Mouse (Mus musculus) midbrain, postnatal 0 days (tissue): ENCODE measurements around the gene Fbxl22. TPM values are rescaled to one million over a fixed set of nuclear protein-coding genes. Genes with fewer than 3 reads are reported as not detected.

Source experiments
- ATAC-seq: fragments of 200-750 bp; cut with Nextera tagmentation; 2 replicates; pipeline ENCODE4 v1.8.0; 2017; ENCODE audit warnings: moderate number of reproducible peaks, mild to moderate bottlenecking, moderate TSS enrichment, moderate library complexity; ENCODE audit not compliant: low FRiP score
- DNase-seq: peaks from one replicate; pipeline ENCODE4 v3.0.0-alpha.2; 2015; ENCODE audit warnings: low spot score
- H3K27ac ChIP-seq: fragments of 300-500 bp; sonication (generic); 2 replicates; pipeline ENCODE4 v1.5.1; 2014; ENCODE audit warnings: low read depth, mild to moderate bottlenecking, low read length, mixed read lengths
- H3K27me3 ChIP-seq: fragments of 300-500 bp; sonication (generic); 2 replicates; pipeline ENCODE4 v1.6.1; 2014; ENCODE audit warnings: low read length, control low read depth, mixed read lengths; ENCODE audit not compliant: insufficient read depth
- H3K36me3 ChIP-seq: fragments of 300-500 bp; sonication (generic); 2 replicates; pipeline ENCODE4 v1.6.1; 2014; ENCODE audit warnings: low read length, control low read depth, mixed read lengths; ENCODE audit not compliant: insufficient read depth
- H3K4me1 ChIP-seq: fragments of 300-500 bp; sonication (generic); 2 replicates; pipeline ENCODE4 v1.6.1; 2014; ENCODE audit warnings: mild to moderate bottlenecking, control low read depth, antibody characterized with exemption, low read length, mixed read lengths; ENCODE audit not compliant: insufficient read depth
- H3K4me2 ChIP-seq: fragments of 300-500 bp; sonication (generic); 2 replicates; pipeline ENCODE4 v1.6.1; 2014; ENCODE audit warnings: low read depth, mild to moderate bottlenecking, low read length, mixed read lengths; ENCODE audit not compliant: poor library complexity, severe bottlenecking
- H3K4me3 ChIP-seq: fragments of 300-500 bp; sonication (generic); 2 replicates; pipeline ENCODE4 v1.5.1; 2014; ENCODE audit warnings: low read depth, mild to moderate bottlenecking, low read length, moderate library complexity
- H3K9ac ChIP-seq: fragments of 300-500 bp; sonication (generic); replicated peaks from 2 replicates; pipeline ENCODE4 v1.6.1; 2014; ENCODE audit warnings: mild to moderate bottlenecking, low read length, moderate library complexity, mixed read lengths; ENCODE audit not compliant: poor library complexity, severe bottlenecking
- H3K9me3 ChIP-seq: fragments of 300-500 bp; sonication (generic); 2 replicates; pipeline ENCODE4 v1.6.1; 2016; ENCODE audit warnings: low read length, control low read depth
- CTCF ChIP-seq: IDR thresholded peaks from 2 replicates; pipeline ENCODE4 v1.5.1; 2016; ENCODE audit warnings: antibody characterized with exemption, mild to moderate bottlenecking
- WGBS: fragments of 180-500 bp; shearing (Covaris S2); extraction: QIAGEN DNeasy Blood & Tissue Kit; methylation state at CpG from one replicate; pipeline ENCODE4 v1.1.7; 2014; 5-methylcytosine and 5-hydroxymethylcytosine counted together
- polyA plus RNA-seq: library from polyadenylated mRNA; unstranded; fragments of >200 nt; fragmentation: Nextera tagmentation; extraction: Ambion mirVana; gene quantifications from 2 replicates; pipeline ENCODE4 v1.2.1, GENCODE M21; 2015
- total RNA-seq: library from RNA; depleted of rRNA; stranded (reverse); fragments of >200 nt; gene quantifications from 2 replicates; pipeline ENCODE4 v1.2.3, GENCODE M21; 2014

Gene Fbxl22
- total and polyA plus RNA-seq, 2 experiments from 2014 or later, result 0.60 to 0.63 TPM

- peak; percentile 97 for DNase-seq
- H3K36me3 ChIP-seq, result peaks cover 22% of the 10 kb centered on the region
- H3K27ac ChIP-seq, result peak overlapping the region; percentile 92
- H3K27me3 ChIP-seq, result no peaks in the 10 kb centered on the region
- H3K4me3 ChIP-seq, result peak overlapping the region; percentile 64
- H3K9ac ChIP-seq, result peak overlapping the region; percentile 76
- peak overlapping the region; percentile 98 for H3K4me2 ChIP-seq
- H3K9me3 ChIP-seq, result no peaks in the 10 kb centered on the region
- ATAC-seq, result peak; percentile 91
- WGBS, result under 1% methylated on average over 78 of the region's 78 CpGs
- H3K4me1 ChIP-seq, result peaks cover 5% of the 10 kb centered on the region; the same call in 1 of the 2 replicates
- TF ChIP-seq CTCF, result no peak
These were observed 2.6 kb downstream of the Fbxl22 start for GRCm38 (mm10) chr9:66511580-66512350.

- 0% methylated on average over 2 of the region's 2 CpGs for WGBS
- Histone ChIP-seq H3K36me3 (peaks cover 18% of the 10 kb centered on the region), H3K4me3 (peak overlapping the region; percentile 64)
These were observed 3.4 kb downstream of the Fbxl22 start for GRCm38 (mm10) chr9:66510944-66511343.

DNA sequence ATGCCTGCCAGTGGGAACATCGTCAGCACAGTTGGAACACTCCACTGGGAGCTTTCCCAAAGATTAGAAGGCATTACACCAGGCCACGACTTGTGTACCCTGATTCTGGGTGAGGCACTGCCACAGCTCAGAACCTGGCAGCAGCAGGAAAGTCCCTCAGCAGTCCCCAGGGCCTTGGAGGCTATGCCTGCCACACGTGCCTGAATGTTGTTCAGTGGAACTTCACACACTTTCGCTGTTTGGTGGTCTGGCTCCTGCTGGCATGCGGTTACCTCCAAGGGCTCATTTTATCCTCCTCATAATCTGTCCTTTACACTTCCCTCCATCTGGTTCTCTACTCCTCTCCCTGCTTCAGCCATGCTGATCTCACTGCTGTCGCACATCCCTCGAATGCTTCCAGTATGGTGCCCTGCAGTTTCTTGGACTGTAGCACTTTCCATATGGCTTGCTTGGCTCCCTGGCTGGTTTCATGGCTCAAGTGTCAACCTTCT, 4.0 kb downstream of the Fbxl22 start:
- H3K9ac ChIP-seq, result no peak overlapping the region
- WGBS, result 58% methylated on average over 7 of the region's 7 CpGs
- peak overlapping the region; percentile 79 for H3K27ac ChIP-seq
- peaks cover 21% of the 10 kb centered on the region for H3K36me3 ChIP-seq
- ATAC-seq (no peak), DNase-seq (peak; percentile 62)
- no peaks in the 10 kb centered on the region for H3K27me3 ChIP-seq
- no peak for TF ChIP-seq CTCF
- H3K4me3 ChIP-seq, result no peak overlapping the region
- peaks cover 5% of the 10 kb centered on the region; the same call in 1 of the 2 replicates for H3K4me1 ChIP-seq
- H3K9me3 ChIP-seq, result no peaks in the 10 kb centered on the region
- H3K4me2 ChIP-seq, result 0 out of 2 replicates have a peak overlapping the region, but pooled peaks have one; percentile 98

More at GRCm38 (mm10) chr9:66510944-66511343, 3.4 kb downstream of the Fbxl22 start:
- Histone ChIP-seq H3K9ac (peak overlapping the region; percentile 52; the same call in 1 of the 2 replicates), H3K27ac (peak overlapping the region; percentile 79), H3K4me2 (peak overlapping the region; percentile 98), H3K9me3 (no peaks in the 10 kb centered on the region), H3K27me3 (no peaks in the 10 kb centered on the region), H3K4me1 (peaks cover 5% of the 10 kb centered on the region; the same call in 1 of the 2 replicates)
- peak; percentile 31 for DNase-seq
- no peak for TF ChIP-seq CTCF
- no peak for ATAC-seq

GRCm38 (mm10) chr9:66508890-66509399, 5.4 kb downstream of the Fbxl22 start:
- Histone ChIP-seq H3K27me3 (no peaks in the 10 kb centered on the region), H3K4me1 (peaks cover 5% of the 10 kb centered on the region; the same call in 1 of the 2 replicates), H3K9ac (no peak overlapping the region), H3K4me3 (no peak overlapping the region), H3K36me3 (peaks cover 34% of the 10 kb centered on the region), H3K9me3 (no peaks in the 10 kb centered on the region), H3K27ac (no peak overlapping the region), H3K4me2 (no peak overlapping the region)
- 66% methylated on average over 4 of the region's 4 CpGs for WGBS
- ATAC-seq (no peak), DNase-seq (no peak)
- no peak for TF ChIP-seq CTCF

- no peak overlapping the region for H3K4me2 ChIP-seq
- H3K9ac ChIP-seq, result no peak overlapping the region
- TF ChIP-seq CTCF, result no peak
- H3K27ac ChIP-seq, result no peak overlapping the region
- 84% methylated on average over 3 of the region's 3 CpGs for WGBS
- H3K4me3 ChIP-seq, result no peak overlapping the region
- no peaks in the 10 kb centered on the region for H3K27me3 ChIP-seq
- no peaks in the 10 kb centered on the region for H3K9me3 ChIP-seq
- peaks cover 5% of the 10 kb centered on the region; the same call in 1 of the 2 replicates for H3K4me1 ChIP-seq
- H3K36me3 ChIP-seq, result peaks cover 39% of the 10 kb centered on the region
- ATAC-seq (no peak), DNase-seq (no peak)
These were observed 6.7 kb downstream of the Fbxl22 start for GRCm38 (mm10) chr9:66507684-66508083.

DNA sequence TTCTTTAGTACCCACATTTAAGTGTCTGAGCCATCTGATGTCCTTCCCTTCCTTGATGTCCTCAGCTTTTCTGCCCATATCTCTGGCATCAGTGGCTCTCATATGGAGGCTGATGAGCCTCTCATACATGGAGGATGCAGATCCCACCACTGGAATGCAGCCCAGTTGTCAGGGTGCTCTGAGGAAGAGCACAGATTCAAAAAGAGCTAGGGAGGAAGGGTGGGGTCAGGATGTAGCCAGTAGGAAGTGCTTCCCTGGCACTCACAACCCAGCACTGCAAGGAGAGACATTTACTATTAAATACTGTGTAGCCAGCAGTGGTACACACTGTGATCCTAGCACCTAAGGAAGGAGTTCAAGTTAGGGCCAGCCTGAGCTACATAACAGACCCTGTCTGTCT, 8.0 kb downstream of the Fbxl22 start:
- Histone ChIP-seq H3K27me3 (no peaks in the 10 kb centered on the region), H3K4me2 (no peak overlapping the region), H3K4me1 (peaks cover 5% of the 10 kb centered on the region; the same call in 1 of the 2 replicates), H3K27ac (no peak overlapping the region), H3K36me3 (peaks cover 50% of the 10 kb centered on the region), H3K9me3 (no peaks in the 10 kb centered on the region), H3K4me3 (no peak overlapping the region), H3K9ac (no peak overlapping the region)
- DNase-seq, result no peak
- no peak for ATAC-seq
- no peak for TF ChIP-seq CTCF
